Mouse (Mus musculus) cortical plate, adult 2 months (tissue): ENCODE measurements around the gene Ptprn. TPM values are rescaled to one million over a fixed set of nuclear protein-coding genes. Genes with fewer than 3 reads are reported as not detected.
A peak's percentile ranks its signal among the peaks of the same experiment; 100 is the strongest.

Experiments used
- H3K27ac ChIP-seq: fragments of 200-500 bp; 2 replicates; pipeline ENCODE4 v1.5.1; 2012; ENCODE audit warnings: low read length, control low read depth, inconsistent platforms; ENCODE audit not compliant: insufficient read depth
- H3K4me1 ChIP-seq: fragments of 200-500 bp; 2 replicates; pipeline ENCODE4 v1.6.1; 2011; ENCODE audit warnings: low read length; ENCODE audit not compliant: control insufficient read depth, insufficient read depth
- H3K4me3 ChIP-seq: fragments of 200-500 bp; 2 replicates; pipeline ENCODE4 v1.5.1; 2011; ENCODE audit warnings: mild to moderate bottlenecking, low read length, control low read depth; ENCODE audit not compliant: insufficient read depth
- CTCF ChIP-seq: fragments of 200-500 bp; IDR thresholded peaks from 2 replicates; pipeline ENCODE4 v1.5.1; 2011; ENCODE audit warnings: mild to moderate bottlenecking, control low read depth, low read length; ENCODE audit not compliant: insufficient read depth; ENCODE audit errors: extremely low read depth
- POLR2A ChIP-seq: fragments of 200-500 bp; IDR thresholded peaks from 2 replicates; pipeline ENCODE4 v1.6.1; 2011; ENCODE audit warnings: mild to moderate bottlenecking, low read length, control low read depth; ENCODE audit not compliant: insufficient read depth; ENCODE audit errors: extremely low read depth
- polyA plus RNA-seq: library from polyadenylated mRNA; depleted of rRNA; stranded (reverse); fragments of >200 nt; gene quantifications from 2 replicates; pipeline ENCODE4 v1.2.3, GENCODE M21; 2012

Ptprn gene
- polyA plus RNA-seq, 1 experiment, result 405 TPM

- TF ChIP-seq POLR2A, result no peak
- no peak overlapping the region for H3K27ac ChIP-seq
- no peak overlapping the region for H3K4me3 ChIP-seq
- no peaks in the 10 kb centered on the region; the same call in 1 of the 2 replicates for H3K4me1 ChIP-seq
Measured at GRCm38 (mm10) chr1:75230335-75230994, 33.8 kb downstream of the Ptprn start.

DNA sequence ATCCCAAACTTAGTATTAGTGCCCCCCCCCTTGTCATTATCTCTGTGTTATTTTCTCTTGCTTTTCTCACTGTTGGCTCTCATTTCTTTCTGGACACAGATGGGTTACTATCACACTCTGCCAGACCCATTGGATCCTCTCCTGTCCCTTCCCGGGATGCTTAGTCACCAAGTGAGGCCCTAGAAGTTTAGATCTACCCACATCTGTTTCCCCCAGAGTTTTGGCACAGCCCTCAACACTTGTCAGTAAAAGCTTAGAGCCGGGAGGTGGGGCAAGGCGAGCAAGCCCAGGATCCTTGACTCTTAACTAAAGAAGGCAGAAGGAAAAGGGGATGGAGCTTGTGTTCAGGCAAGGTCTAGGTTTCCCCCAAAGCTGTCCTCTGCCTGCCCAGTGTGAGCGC, 35.1 kb downstream of the Ptprn start:
- no peak overlapping the region for H3K27ac ChIP-seq
- TF ChIP-seq CTCF (no peak), POLR2A (no peak)

GRCm38 (mm10) chr1:75227653-75228052, 36.6 kb downstream of the Ptprn start:
- H3K4me3 ChIP-seq, result no peak overlapping the region
- no peaks in the 10 kb centered on the region for H3K4me1 ChIP-seq
- TF ChIP-seq POLR2A (no peak), CTCF (no peak)
- H3K27ac ChIP-seq, result no peak overlapping the region

More for the DNA sequence above, 35.1 kb downstream of the Ptprn start:
- H3K4me1 ChIP-seq, result no peaks in the 10 kb centered on the region
- no peak overlapping the region for H3K4me3 ChIP-seq

DNA sequence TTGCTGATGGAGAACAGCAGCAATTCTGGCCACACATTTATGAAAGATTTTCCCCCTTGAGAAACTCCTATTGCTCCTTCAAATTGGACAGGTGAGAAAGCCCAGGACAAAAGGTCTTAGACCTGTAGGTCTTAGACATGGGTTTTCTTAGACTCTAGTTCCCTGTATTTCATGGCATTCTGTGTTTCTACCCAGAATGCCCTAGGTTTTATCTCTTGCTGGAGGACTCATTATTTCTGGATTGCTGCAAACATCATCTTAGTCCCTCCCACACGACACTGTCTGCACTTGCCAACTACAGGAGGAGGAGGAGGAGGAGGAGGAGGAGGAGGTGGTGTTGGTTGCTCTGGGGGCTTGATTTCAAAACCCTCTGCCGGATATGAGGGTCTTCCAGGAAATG, 38.2 kb downstream of the Ptprn start:
- Histone ChIP-seq H3K4me1 (no peaks in the 10 kb centered on the region), H3K27ac (no peak overlapping the region), H3K4me3 (no peak overlapping the region)
- TF ChIP-seq POLR2A, result no peak
- no peak for TF ChIP-seq CTCF

DNA sequence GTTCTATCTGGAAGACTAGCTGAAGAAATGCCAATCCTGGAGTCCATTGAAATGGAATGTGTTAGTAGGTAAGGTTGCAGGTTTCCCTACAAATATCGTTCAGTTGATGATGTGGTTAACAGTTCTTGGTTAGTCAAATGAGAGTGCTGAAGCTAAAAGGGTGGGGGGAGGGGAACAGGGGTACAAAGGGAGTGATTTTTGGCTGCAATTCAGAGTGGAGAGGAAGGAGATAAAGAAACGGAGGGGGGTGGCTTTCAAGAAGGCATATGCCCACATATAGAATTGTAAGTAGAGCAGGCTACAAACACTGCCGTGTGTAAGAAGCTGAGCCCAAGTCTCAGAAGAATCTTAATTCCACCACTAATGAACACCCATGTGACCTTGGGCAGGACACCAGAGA, 38.8 kb downstream of the Ptprn start:
- Histone ChIP-seq H3K27ac (no peak overlapping the region), H3K4me1 (no peaks in the 10 kb centered on the region), H3K4me3 (no peak overlapping the region)
- no peak for TF ChIP-seq POLR2A
- no peak for TF ChIP-seq CTCF

DNA sequence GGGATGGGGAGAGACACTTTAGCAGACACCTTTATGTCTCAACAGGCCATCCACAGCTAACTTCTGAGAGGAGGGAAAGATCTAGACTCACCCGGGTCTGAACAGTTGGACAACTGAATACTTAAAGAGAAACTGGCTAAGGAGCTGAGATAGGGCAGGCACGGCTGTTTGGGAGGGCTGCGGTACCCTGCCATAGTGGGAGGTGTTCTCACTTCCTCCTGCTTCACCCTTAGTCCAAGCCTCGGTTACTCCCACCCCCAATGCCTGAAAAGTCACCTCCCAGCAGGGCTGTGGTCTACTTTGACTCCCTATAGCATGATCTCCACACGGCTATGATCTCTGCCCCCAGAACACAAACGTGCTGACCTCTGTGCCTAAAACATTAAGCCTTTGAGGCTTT, 40.8 kb downstream of the Ptprn start:
- TF ChIP-seq POLR2A (no peak), CTCF (no peak)
- Histone ChIP-seq H3K27ac (no peak overlapping the region), H3K4me3 (no peak overlapping the region), H3K4me1 (no peaks in the 10 kb centered on the region)

GRCm38 (mm10) chr1:75222926-75223325, 41.4 kb downstream of the Ptprn start:
- H3K4me1 ChIP-seq, result no peaks in the 10 kb centered on the region
- no peak overlapping the region for H3K27ac ChIP-seq
- TF ChIP-seq CTCF, result no peak
- no peak for TF ChIP-seq POLR2A
- H3K4me3 ChIP-seq, result no peak overlapping the region

DNA sequence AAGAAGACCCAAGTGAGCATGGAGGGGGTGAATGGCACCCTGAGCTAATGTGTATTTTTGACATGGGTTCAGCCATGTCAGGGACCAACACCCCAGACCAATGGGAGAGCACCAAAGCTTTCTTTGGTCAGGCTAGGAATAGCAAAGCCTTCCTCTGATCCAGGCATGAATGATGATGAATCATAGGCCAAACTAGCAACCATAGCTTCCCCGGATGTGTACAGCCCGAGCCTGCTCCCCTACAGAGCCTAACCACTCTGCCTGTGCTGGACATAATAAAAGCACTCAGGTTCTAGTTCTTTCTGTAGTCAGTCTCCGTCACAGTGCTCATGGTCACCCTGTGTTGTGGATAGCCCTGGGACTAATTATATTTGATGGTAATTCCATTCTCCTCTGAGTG, 42.8 kb downstream of the Ptprn start:
- Histone ChIP-seq H3K4me3 (no peak overlapping the region), H3K4me1 (0 out of 2 replicates have a peak, but pooled peaks cover 1% of the 10 kb centered on the region), H3K27ac (no peak overlapping the region)
- TF ChIP-seq CTCF (no peak), POLR2A (no peak)

- H3K27ac ChIP-seq, result peak within 1 kb of the TSS; percentile 86
Measured at GRCm38 (mm10) chr1:75219531-75219930, 44.8 kb downstream of the Ptprn start, which contains the start of gene Tuba4a. TSS of gene Tuba4a (minus strand) at chr1:75219865.

GRCm38 (mm10) chr1:75219078-75219477, 45.2 kb downstream of the Ptprn start:
- Histone ChIP-seq H3K4me1 (peaks cover 5% of the 10 kb centered on the region), H3K4me3 (peak overlapping the region; percentile 74), H3K27ac (peak overlapping the region; percentile 86)
- TF ChIP-seq POLR2A (peak; percentile 100), CTCF (no peak)

More at GRCm38 (mm10) chr1:75219531-75219930, 44.8 kb downstream of the Ptprn start, which contains the start of gene Tuba4a:
- peaks cover 5% of the 10 kb centered on the region for H3K4me1 ChIP-seq
- no peak for TF ChIP-seq CTCF
- no peak for TF ChIP-seq POLR2A
- H3K4me3 ChIP-seq, result peak within 1 kb of the TSS; percentile 74
